Mouse (Mus musculus): ENCODE data around the gene Fahd1. TPM values are rescaled to one million over a fixed set of nuclear protein-coding genes. Genes with fewer than 3 reads are reported as not detected.

Fahd1 gene
- total and polyA plus RNA-seq, 2 experiments from 2014 or later, result 15.6 to 16.6 TPM

- no peaks in the 10 kb centered on the region for H3K27me3 ChIP-seq (ENCODE audit: insufficient read depth, low read length)
- peak overlapping the region; percentile 97 for H3K4me2 ChIP-seq (ENCODE audit: low read depth)
- no peaks in the 10 kb centered on the region for H3K9me3 ChIP-seq (ENCODE audit: low read length)
- peak overlapping the region; percentile 91 for H3K9ac ChIP-seq
- peak overlapping the region; percentile 77 for H3K4me3 ChIP-seq (ENCODE audit: low read depth, low read length)
- H3K36me3 ChIP-seq (ENCODE audit: insufficient read depth), result peaks cover 64% of the 10 kb centered on the region
- ATAC-seq (no peak), DNase-seq (no peak)
- no peak for TF ChIP-seq CTCF (IDR thresholded peaks at IDR 0.05; ENCODE audit: low read depth)
- WGBS, result 9% methylated on average over 23 of the region's 23 CpGs
- peaks cover 20% of the 10 kb centered on the region for H3K4me1 ChIP-seq (ENCODE audit: insufficient read depth)
- peak overlapping the region; percentile 90 for H3K27ac ChIP-seq (ENCODE audit: low read depth, low read length)
Observed at GRCm38 (mm10) chr17:24895571-24896240, 45.5 kb upstream of the Fahd1 start.

GRCm38 (mm10) chr17:24894995-24895547, 44.9 kb upstream of the Fahd1 start, which contains the start of the genes Eme2 and Mrps34:
Gene Eme2, minus strand, starts transcription at chr17:24895087.
Gene Mrps34, plus strand, starts transcription at chr17:24895116.
- TF ChIP-seq CTCF (IDR thresholded peaks at IDR 0.05; ENCODE audit: low read depth), result no peak
- H3K9ac ChIP-seq, result peak within 1 kb of the TSS; percentile 91
- peak within 1 kb of the TSS; percentile 77 for H3K4me3 ChIP-seq (ENCODE audit: low read depth, low read length)
- peak within 1 kb of the TSS; percentile 90 for H3K27ac ChIP-seq (ENCODE audit: low read depth, low read length)
- peak; percentile 75 for ATAC-seq
- H3K36me3 ChIP-seq (ENCODE audit: insufficient read depth), result peaks cover 64% of the 10 kb centered on the region
- under 1% methylated on average over 62 of the region's 62 CpGs for WGBS
- H3K4me2 ChIP-seq (ENCODE audit: low read depth), result peak within 1 kb of the TSS; percentile 97
- peaks cover 20% of the 10 kb centered on the region for H3K4me1 ChIP-seq (ENCODE audit: insufficient read depth)
- DNase-seq, result peak; percentile 91
- no peaks in the 10 kb centered on the region for H3K9me3 ChIP-seq (ENCODE audit: low read length)
- no peaks in the 10 kb centered on the region for H3K27me3 ChIP-seq (ENCODE audit: insufficient read depth, low read length)

- no peaks in the 10 kb centered on the region for H3K9me3 ChIP-seq (ENCODE audit: low read length)
- no peak for TF ChIP-seq CTCF (IDR thresholded peaks at IDR 0.05; ENCODE audit: low read depth)
- peak overlapping the region; percentile 91 for H3K9ac ChIP-seq
- DNase-seq (no peak), ATAC-seq (peak; percentile 14)
- 10% methylated on average over 31 of the region's 31 CpGs for WGBS
- peak overlapping the region; percentile 77 for H3K4me3 ChIP-seq (ENCODE audit: low read depth, low read length)
- H3K4me2 ChIP-seq (ENCODE audit: low read depth), result peak overlapping the region; percentile 97
- H3K27ac ChIP-seq (ENCODE audit: low read depth, low read length), result peak overlapping the region; percentile 87
- H3K36me3 ChIP-seq (ENCODE audit: insufficient read depth), result peaks cover 57% of the 10 kb centered on the region
- H3K27me3 ChIP-seq (ENCODE audit: insufficient read depth, low read length), result no peaks in the 10 kb centered on the region
- H3K4me1 ChIP-seq (ENCODE audit: insufficient read depth), result peaks cover 20% of the 10 kb centered on the region
Observed at GRCm38 (mm10) chr17:24894061-24894994, 44.2 kb upstream of the Fahd1 start.

- DNase-seq (no peak), ATAC-seq (no peak)
- peaks cover 20% of the 10 kb centered on the region for H3K4me1 ChIP-seq (ENCODE audit: insufficient read depth)
- no peak overlapping the region for H3K4me2 ChIP-seq (ENCODE audit: low read depth)
- H3K4me3 ChIP-seq (ENCODE audit: low read depth, low read length), result no peak overlapping the region
- H3K36me3 ChIP-seq (ENCODE audit: insufficient read depth), result peaks cover 52% of the 10 kb centered on the region
- H3K27me3 ChIP-seq (ENCODE audit: insufficient read depth, low read length), result no peaks in the 10 kb centered on the region
- H3K27ac ChIP-seq (ENCODE audit: low read depth, low read length), result no peak overlapping the region
- H3K9me3 ChIP-seq (ENCODE audit: low read length), result no peaks in the 10 kb centered on the region
- TF ChIP-seq CTCF (IDR thresholded peaks at IDR 0.05; ENCODE audit: low read depth), result no peak
- H3K9ac ChIP-seq, result no peak overlapping the region
- 91% methylated on average over 2 of the region's 2 CpGs for WGBS
Observed at GRCm38 (mm10) chr17:24893276-24893675, 43.1 kb upstream of the Fahd1 start.

GRCm38 (mm10) chr17:24892785-24893184, 42.6 kb upstream of the Fahd1 start:
- no peak overlapping the region for H3K4me2 ChIP-seq (ENCODE audit: low read depth)
- H3K27me3 ChIP-seq (ENCODE audit: insufficient read depth, low read length), result no peaks in the 10 kb centered on the region
- H3K9me3 ChIP-seq (ENCODE audit: low read length), result no peaks in the 10 kb centered on the region
- H3K9ac ChIP-seq, result no peak overlapping the region
- peaks cover 22% of the 10 kb centered on the region for H3K4me1 ChIP-seq (ENCODE audit: insufficient read depth)
- H3K27ac ChIP-seq (ENCODE audit: low read depth, low read length), result no peak overlapping the region
- no peak for DNase-seq
- TF ChIP-seq CTCF (IDR thresholded peaks at IDR 0.05; ENCODE audit: low read depth), result no peak
- no peak for ATAC-seq
- no peak overlapping the region for H3K4me3 ChIP-seq (ENCODE audit: low read depth, low read length)
- WGBS, result 87% methylated on average over 12 of the region's 12 CpGs
- H3K36me3 ChIP-seq (ENCODE audit: insufficient read depth), result peaks cover 47% of the 10 kb centered on the region

GRCm38 (mm10) chr17:24891321-24891720, 41.2 kb upstream of the Fahd1 start:
- 85% methylated on average over 12 of the region's 13 CpGs for WGBS
- H3K4me2 ChIP-seq (ENCODE audit: low read depth), result no peak overlapping the region
- no peak overlapping the region for H3K4me3 ChIP-seq (ENCODE audit: low read depth, low read length)
- no peak for TF ChIP-seq CTCF (IDR thresholded peaks at IDR 0.05; ENCODE audit: low read depth)
- DNase-seq (no peak), ATAC-seq (no peak)
- no peak overlapping the region for H3K27ac ChIP-seq (ENCODE audit: low read depth, low read length)
- H3K36me3 ChIP-seq (ENCODE audit: insufficient read depth), result peaks cover 43% of the 10 kb centered on the region
- H3K27me3 ChIP-seq (ENCODE audit: insufficient read depth, low read length), result no peaks in the 10 kb centered on the region
- peaks cover 23% of the 10 kb centered on the region for H3K4me1 ChIP-seq (ENCODE audit: insufficient read depth)
- H3K9ac ChIP-seq, result no peak overlapping the region
- no peaks in the 10 kb centered on the region for H3K9me3 ChIP-seq (ENCODE audit: low read length)
